Mouse (Mus musculus) cerebellum, postnatal 25 days (tissue): ENCODE data around the gene Gm11595.
"Not testable (repeated sequence)": the region's sequence is repeated elsewhere in the genome, so short reads cannot be mapped to it uniquely, and the experiment has no call there.

Experiments used
- DNase-seq, 2 experiments: peaks; one replicate each; pipeline ENCODE4 v3.0.0; 2021; ENCODE audit warnings: mixed read lengths in 2 of 2

The Gm11595 gene

DNA sequence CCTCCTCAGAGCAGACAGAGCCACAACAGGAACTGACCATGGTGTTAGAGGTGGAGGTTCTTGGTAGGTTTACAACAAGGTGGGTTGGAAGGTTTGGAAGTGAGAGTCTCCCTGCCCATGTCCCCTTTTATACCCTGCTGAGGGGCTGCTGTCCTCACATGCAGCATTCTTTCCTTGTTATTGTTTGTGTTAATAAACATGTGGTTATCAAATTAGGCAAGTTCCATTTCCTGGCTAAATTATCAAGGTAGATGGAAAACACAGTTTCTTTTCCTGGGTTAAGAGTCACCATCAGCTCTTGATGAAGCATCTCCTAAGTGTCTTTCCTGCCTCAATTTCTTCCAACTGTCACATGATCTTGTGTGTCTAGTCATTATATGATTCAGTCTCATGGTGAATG lies at the start of gene Gm11595:
Gene Gm11595 (minus strand): TSS at position 101 of the 400 bp plus-strand sequence.
- not testable (repeated sequence) for DNase-seq

GRCm38 (mm10) chr11:99815566-99815965 lies 42.9 kb upstream of the Gm11595 start, which contains the start of gene Gm11564:
Gm11564 (minus strand) TSS chr11:99815666.
- not testable (repeated sequence) for DNase-seq

DNA sequence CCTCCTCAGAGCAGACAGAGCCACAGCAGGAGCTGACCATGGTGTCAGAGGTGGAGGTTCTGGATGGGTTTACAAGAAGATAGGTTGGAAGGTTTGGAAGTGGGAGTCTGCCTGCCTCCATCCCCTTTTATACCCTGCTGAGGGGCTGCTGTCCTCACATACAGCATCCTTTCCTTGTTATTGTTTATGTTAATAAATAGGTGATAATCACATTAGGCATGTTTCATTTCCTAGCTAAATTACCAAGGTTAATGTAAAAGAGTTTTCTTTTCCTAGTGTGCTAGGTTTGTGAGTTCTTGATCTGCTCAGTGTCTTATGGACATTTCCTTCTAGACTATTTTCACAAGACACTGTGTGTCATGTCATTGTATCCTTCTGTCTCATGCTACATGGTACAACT lies 37.1 kb upstream of the Gm11595 start, which contains the start of gene Krtap4-13:
Gene Krtap4-13 (minus strand): TSS at position 101 of the 400 bp plus-strand sequence.
- not testable (repeated sequence) for DNase-seq

DNA sequence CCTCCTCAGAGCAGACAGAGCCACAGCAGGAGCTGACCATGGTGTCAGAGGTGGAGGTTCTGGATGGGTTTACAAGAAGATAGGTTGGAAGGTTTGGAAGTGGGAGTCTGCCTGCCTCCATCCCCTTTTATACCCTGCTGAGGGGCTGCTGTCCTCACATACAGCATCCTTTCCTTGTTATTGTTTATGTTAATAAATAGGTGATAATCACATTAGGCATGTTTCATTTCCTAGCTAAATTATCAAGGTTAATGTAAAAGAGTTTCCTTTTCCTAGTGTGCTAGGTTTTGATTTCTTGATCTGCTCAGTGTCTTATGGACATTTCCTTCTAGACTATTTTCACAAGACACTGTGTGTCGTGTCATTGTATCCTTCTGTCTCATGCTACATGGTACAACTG lies 31.6 kb upstream of the Gm11595 start, which contains the start of gene Gm11554:
Gene Gm11554 (minus strand): TSS at position 101 of the 400 bp plus-strand sequence.
- DNase-seq: not testable (repeated sequence)

GRCm38 (mm10) chr11:99798832-99799231 lies 26.1 kb upstream of the Gm11595 start, which contains the start of gene Gm11569:
Gm11569 (minus strand) TSS chr11:99798932.
- not testable (repeated sequence) for DNase-seq

DNA sequence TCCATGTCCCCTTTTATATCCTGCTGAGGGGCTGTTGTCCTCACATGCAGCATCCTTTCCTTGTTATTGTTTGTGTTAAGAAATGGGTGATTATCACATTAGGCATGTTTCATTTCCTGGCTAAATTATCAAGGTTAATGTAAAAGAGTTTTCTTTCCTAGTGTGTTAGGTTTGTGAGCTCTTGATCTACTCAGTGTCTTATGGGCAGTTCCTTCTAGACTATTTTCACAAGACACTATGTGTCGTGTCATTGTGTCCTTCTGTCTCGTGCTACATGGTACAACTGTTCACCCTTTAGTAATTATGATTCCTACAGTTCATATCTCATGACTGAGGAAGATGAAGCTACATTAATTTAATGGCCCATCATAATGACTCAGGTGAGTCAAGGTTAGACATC lies 20.7 kb upstream of the Gm11595 start, which contains the start of gene Gm11596:
Gene Gm11596 (minus strand): TSS at position 101 of the 400 bp plus-strand sequence.
- no peak for DNase-seq

GRCm38 (mm10) chr11:99784900-99785299 lies 12.2 kb upstream of the Gm11595 start, which contains the start of gene Krtap4-9:
Krtap4-9 (plus strand) TSS chr11:99785200.
- not testable (repeated sequence) for DNase-seq

- no peak for DNase-seq
Measured at GRCm38 (mm10) chr11:99780604-99781003, 7.9 kb upstream of the Gm11595 start, which contains the start of gene Krtap4-8. Krtap4-8 (minus strand) TSS chr11:99780704.

GRCm38 (mm10) chr11:99778401-99778800 lies 5.7 kb upstream of the Gm11595 start:
- DNase-seq: no peak

DNA sequence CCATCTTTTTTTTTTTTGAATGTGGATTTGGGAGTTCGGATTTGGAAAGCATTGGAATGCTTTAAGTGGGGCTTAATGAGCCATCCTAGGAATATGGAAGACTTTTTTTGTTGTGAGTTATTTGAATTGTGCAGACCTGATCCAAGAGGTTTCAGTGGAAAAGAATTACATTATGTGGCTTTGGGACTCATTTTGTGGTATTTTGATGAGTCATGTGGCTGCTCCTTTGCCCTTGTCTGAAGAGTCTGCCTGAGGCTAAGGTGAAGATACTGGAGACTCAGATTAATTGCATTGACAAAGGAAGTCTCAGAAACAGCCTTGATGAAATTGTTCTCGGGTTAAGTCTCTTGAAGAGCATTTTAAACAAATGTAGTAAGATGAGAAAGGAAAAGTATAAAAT lies 4.3 kb downstream of the Gm11595 start:
- DNase-seq: no peak

- DNase-seq: no peak
Measured at GRCm38 (mm10) chr11:99758877-99759276, 13.8 kb downstream of the Gm11595 start.

DNA sequence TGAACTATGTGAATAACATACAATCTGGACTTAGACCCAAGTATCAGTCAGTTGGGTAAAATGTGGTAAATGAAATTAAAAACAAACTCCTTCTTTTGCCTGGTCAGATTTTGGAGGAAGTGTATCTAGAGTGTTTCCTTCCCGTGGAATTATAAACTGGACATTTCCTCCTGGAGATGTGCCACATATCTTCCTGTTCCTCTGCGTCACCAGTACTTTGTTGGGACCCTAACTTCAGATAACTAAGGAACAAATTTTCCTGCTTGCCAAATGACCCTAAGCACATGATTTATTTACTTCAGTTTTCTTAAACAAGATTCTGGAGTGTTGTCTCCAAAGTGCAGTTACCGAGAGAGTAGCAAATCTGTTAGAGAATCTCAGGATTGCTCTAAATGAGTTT lies 28.7 kb downstream of the Gm11595 start:
- DNase-seq: no peak

- no peak for DNase-seq
Measured at GRCm38 (mm10) chr11:99734190-99734589, 38.5 kb downstream of the Gm11595 start, which contains the start of gene Gm14180. Gm14180 (minus strand) TSS chr11:99734290.

DNA sequence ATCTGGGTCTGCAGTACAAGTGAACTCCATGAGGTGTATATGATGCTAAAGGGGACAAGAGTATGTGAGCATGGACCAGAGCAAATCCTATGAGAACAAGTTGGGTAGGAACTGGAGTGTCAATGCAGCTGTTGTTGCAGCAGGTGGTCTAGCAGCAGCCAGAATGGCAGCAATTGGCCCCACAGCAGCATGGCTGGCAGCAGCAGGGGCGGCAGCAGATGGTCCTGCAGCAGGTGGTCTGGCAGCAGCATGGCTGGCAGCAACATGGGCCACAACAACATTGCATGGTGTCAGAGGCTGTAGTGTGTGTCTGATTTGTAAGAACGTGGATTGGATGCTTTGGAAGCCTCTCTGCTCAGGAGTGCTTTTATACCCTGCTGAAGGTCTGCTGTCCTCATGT lies 48.7 kb downstream of the Gm11595 start:
- peak; percentile 20 to 39 for DNase-seq
